Comparison of ENCODE assay signal across 8 mouse cellular contexts in genomic region chr16:17451541-17452372, GRCm38 (mm10). TPM values are rescaled to one million over a fixed set of nuclear protein-coding genes. Genes with fewer than 3 reads are reported as not detected.
DNase-seq lines count a peak whose midpoint lies in the region; ATAC-seq lines count a peak whose summit lies in the region.

TSS of gene Crkl (plus strand) at chr16:17451987.

- intact Hi-C loops in gastrocnemius, postnatal 14 days (cut with DNase I; ENCODE audit: low total_unique reads) = no loop called here
- intact Hi-C loops in left cerebral cortex, postnatal 10 days (cut with DNase I) = loop anchor here (2.0 kb wide), 1 partner anchor 45 kb away; the partner anchor contains the start of gene Pi4ka

- DNase-seq in adipocyte (ENCODE audit: low spot score) = peak; percentile 99
- DNase-seq in embryo, embryonic 10 days (ENCODE audit: low spot score) = peak; percentile 99
- peak; percentile 99 for DNase-seq in gastrocnemius, postnatal 14 days
- peak; percentile 97 to 99 for DNase-seq in left cerebral cortex, postnatal 10 days (ENCODE audit: extremely low spot score in 1 of 2, low spot score in 2 of 2)
- DNase-seq in right cerebral cortex, postnatal 25 days = peak; percentile 97
- DNase-seq in urinary bladder, postnatal 4 days (ENCODE audit: low spot score in 2 of 2) = peak; percentile 97

- ATAC-seq in inflammation-experienced regulatory T-cells, adult 6 months = peak; percentile 94
- peak; percentile 95 for ATAC-seq in megakaryocyte-erythroid progenitor cell, adult 5-6 weeks (replicated peaks; ENCODE audit: low FRiP score, low TSS enrichment, poor library complexity, severe bottlenecking)

RNA-seq across cellular contexts. Expression of gene Crkl, which starts in this region (rescaled TPM):
- 10 to 100 TPM; 21.0 to 21.2 TPM for total RNA-seq in gastrocnemius, postnatal 14 days (2021)
- 10 to 100 TPM; 18.5 to 26.2 (median 19.8) TPM for polyA plus RNA-seq in inflammation-experienced regulatory T-cells, adult 6 months (2017; shearing (Covaris generic))
- total RNA-seq in left cerebral cortex, postnatal 10 days (2021) = 10 to 100 TPM; 28.0 to 28.3 TPM
- 21.5 and 29.3 TPM in 2 replicates for total RNA-seq in megakaryocyte-erythroid progenitor cell, adult 5-6 weeks (2014; fragmentation: Nextera tagmentation)
- 21.6 and 33.5 TPM in 2 replicates for total RNA-seq in megakaryocyte-erythroid progenitor cell, adult 5-6 weeks (2017)

Comparison
In these comparisons a context has a peak if more than half of its experiments do, and no peak if none do; other contexts are left out.
1. Peak in every context shown above with its lines: DNase-seq and ATAC-seq.